Mouse (Mus musculus) monocyte, adult 2 months (primary cell): ENCODE measurements around the gene Rfc2.

Source experiments
- DNase-seq, 2 experiments: peaks; one replicate each; pipeline ENCODE4 v3.0.0; 2022; ENCODE audit warnings: low spot score in 2 of 2, low read depth in 1 of 2

The Rfc2 gene

DNA sequence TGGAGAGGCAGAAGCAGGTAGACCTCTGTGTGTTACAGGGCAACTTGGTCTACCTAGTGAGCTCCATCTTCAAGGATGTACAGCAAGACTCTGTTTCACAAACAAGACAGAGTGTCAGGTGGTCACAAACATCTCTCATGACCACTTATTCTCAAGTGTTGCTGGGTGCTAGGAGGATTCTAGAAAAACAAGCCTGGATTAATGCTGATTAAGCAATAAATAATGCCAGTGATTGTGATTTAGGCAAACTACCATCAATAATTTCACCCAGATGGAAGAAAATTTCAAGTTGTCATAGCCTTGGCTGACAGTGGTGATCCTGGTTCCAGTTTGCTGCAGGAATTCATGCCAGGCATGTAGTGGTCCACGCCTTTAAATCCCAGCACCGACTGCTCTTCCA lies 16.9 kb upstream of the Rfc2 start:
- no peak for DNase-seq

DNA sequence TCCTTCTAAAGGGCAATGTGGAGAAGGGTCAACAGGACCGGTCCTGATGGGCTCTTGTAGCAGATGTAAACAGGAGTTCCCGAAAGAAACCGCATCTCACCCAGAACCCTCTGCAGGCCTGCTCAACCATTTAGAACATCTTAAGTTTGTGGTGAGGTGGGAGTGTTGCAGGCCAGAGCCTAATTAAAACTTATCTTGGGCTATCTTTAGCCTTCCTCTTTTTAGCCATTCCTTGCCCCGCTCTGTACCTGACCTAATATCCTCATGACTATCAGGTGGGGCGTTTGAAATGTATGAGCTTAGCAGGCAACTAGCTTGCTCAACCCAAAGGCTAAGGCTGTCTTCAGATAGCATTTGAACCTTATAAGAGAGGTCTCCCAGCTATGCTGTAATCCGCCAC lies 15.5 kb upstream of the Rfc2 start:
- no peak for DNase-seq

DNA sequence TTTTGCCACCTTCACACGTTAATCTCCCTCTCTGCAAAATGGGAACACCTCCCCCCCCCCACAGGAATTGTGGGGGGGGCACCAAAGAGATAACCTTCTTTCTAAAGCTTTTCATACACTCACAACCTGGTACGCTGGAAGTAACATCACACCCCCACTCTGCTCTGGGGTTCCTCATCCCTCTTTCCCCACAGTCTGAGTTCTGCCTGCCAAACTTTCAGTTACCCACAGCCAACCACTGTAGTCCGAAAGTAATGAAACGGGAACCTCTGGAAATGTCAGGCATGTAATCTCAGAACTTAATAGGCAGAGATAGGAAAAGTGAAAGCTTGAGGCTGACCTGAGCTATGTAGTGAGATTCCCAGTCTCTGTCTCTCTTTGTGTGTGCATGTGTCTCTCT lies 13.7 kb upstream of the Rfc2 start:
- DNase-seq = no peak

DNA sequence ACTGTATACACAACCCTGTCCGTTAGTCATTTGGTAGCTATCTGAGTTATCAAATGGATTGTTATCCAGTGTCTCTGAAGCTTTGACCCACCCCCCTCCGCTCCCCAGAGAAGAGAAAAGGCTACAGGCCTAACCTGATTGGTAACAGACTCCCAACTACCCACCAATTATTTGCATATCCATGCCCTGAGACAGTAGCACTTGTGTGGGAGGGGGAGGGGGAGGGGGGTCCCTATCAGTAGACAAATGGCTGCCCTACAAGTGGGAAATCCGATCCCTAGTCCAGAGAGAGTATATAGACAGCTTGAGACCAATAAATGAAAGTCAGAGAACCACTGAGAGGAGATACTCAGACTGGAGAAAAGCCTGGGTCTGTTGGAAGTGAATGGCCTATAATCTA lies 13.1 kb upstream of the Rfc2 start:
- DNase-seq = no peak

DNA sequence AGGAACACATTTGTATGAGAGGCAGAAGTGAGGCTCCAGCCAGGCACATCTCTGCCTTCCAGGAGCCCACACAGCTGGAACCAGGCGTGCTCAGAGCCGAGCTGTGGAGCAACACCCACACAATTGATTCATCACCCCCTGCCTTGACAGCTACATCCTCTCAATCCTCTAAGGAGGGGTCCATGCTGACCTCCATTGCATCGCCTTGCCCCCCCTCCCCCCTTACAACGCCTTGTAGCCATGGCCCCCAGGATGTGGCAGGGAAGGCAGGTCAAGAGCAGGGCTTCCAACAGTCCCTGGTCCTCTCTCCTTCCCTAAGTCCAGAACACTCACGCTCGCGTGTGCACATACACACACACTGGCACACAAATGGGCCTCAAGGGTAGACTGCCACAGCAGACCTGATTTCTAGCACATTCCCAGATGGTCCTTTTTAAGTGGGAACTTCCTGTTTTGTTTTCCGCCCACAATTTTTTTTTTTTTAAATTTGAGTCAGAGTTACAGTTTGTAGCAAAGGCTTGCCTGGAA lies 12.1 kb upstream of the Rfc2 start:
- no peak for DNase-seq

DNA sequence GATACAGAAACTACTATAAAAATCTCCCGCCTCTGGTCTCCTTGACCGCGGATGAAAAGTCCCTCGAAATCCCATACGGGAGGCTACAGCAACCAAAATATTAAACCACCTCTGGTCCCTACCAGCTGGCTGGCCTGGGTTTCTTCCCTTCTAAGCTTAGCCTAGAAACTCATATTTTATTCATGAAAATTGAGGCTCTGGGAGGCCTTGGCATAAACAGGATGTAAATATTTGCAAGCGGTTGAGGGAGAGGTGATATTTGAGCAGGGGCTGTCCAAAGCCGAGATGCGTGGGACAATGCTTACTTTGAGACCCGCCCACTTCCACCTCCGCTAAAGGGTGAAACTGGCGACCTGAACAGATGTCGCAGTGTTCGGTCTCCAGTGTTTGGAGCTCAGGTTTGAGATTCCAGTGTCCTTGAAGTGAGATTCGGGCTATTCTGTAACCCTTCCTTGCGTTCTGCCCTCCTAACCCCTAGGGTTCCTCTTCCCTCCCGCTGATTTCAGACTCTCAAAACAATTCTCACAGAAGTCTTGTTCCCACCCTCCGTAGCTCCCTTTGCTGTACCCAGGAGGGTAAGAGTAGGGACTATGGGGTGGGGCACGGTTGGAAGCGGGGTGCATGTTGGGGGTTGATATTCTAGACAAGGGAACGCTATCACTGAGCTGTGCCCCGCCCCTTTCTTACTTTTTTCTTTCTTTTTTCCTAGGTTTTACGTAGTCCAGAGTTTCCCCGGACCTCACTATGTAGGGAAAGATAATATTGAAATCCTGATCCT lies 9.2 kb upstream of the Rfc2 start:
- no peak for DNase-seq

DNA sequence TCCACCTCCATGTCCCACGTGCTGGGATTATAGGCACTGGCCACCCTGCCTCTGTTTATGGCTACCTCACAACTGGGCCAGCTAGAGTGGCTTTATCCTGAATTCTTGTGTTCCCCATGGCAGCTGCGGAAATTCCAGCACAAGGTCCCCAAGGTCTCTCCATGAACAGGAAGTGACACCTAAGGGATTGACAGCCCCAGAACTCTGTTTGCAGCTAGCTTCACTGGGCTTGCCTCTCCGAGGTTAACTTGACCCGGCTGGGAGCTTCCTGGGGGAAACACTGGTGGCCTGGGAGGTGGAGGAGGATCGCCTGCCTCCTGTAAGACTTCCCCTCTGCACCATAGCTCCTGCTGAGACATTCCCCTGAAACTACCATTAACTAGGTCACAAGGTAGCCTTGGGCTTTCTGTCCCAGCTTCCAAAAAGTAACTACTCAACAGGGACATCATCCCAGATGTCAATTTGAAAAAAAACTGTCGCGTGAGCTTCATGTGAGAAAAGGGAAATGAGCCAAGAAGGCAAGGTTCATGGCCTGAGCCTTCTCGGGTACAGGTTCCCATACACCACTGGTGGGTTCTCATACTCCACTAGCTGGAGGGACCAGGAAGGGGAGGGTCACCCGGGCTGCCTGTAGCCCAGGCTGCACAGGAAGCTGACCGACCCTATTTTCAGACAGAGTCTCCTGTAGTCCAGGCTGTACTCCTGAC lies 8.5 kb upstream of the Rfc2 start:
- no peak for DNase-seq

DNA sequence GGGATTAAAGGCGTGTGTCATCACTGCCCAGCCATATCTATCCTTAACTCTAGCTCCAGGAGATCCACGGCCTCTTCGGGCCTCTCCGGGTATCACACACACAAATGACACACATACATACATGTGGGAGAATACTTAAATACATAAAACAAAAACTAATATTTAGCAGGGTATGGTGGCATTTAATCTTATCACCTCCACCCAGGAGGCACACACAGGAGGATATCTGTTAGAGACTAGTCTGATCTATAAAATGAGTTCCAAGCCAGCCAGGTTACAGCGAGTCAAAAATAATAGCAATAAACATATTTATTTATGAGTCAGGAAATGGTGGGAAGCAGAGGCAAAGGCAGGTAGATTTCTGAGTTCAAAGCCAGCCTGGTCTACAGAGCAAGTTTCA lies 5.3 kb upstream of the Rfc2 start:
- DNase-seq = no peak

DNA sequence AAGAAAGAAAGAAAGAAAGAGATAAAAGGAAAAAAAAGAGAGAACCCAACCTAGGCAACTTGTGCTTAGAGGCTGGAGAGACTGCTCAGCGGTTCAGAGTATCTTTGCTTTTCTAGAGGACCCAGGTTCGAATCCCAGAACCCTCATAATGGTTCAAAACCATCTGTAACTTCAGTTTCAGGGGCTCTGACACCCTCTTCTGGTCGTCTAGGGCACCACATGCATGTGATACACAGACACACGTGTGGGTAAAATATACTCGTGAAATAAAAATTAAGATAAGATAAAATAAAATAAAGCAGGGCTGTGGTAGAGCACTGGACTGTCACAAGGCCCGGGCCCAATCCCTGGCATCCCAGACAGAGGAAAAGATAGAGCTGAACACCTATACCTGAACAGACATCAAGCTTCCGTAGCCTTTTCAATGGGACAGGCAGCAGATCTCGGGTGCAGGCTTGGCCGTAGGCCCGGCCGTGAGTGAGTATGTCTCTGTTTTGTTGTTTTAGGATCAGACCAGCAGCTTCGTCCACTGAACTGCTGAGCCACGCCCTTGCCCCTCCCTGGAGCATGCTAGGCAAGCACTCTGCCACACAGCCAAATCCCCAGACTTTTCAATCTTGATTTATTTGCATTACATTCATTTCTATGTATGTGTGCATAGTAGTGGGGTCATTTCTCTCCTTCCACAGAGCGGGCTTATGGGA lies 4.5 kb upstream of the Rfc2 start:
- DNase-seq = no peak

DNA sequence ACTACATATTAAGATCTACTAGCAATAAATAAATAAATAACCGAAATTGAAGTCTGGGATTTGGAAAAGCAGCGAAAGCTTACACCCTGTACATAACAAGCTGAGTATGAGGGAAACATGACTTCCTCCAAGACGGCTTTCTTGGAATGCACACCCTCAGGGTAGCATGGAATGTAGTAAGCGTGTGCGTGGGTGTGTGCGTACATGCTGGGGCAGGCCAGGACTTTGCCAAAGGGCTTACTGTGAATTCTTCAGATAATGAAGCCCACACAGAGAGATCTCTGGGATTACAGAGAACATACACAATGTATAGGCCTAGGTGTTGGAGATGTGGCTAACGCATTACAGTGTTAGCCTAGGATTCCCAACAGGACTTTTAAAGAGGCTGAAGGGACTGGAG lies 3.6 kb upstream of the Rfc2 start:
- no peak for DNase-seq

DNA sequence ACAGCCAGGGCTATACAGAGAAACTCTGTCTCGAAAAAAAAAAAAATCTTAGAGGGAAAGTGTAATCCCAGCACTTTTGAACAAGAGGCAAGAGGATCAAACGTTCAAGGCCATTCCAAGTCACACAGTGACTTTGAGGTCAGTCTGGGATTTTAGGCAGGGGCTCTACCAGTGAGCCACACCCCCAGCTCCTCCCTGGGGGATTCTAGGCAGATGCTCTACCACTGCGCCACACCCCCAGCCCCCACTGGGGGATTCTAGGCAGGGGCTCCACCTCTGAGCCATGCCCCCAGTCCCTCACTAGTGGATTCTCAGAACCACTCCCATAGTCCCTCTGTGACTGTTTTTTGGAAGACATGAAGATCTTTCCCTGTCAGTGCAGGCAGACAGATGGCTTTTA lies 2.0 kb upstream of the Rfc2 start:
- DNase-seq = no peak

DNA sequence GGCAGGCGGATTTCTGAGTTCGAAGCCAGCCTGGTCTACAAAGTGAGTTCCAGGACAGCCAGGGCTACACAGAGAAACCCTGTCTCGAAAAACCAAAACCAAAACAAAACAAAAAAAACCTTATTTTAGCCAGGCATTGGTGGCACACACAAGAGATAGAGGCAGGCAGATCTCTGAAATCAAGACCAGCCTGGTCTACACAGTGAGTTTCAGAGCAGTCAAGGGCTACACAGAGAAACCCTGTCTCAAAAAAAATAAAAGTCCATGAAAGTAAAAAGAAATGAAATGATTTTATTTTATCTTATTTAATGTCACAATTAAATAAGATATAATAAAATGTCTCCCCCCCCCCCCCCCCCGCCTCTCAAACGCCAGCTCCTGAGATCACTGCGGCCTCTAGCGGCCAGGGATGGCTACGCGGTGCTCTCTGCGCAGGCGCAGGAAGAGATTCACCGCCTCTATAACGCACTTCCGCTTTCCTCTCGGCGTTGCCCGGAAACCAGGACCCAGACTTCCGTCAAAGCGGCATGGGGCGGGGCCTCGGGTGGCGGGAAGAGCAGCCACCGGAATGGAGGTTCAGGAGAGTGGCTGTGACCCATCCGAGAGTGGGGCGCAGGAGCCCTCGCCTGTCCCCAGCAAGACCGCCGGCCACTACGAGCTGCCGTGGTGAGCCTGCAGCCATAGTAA lies 1.2 kb downstream of the Rfc2 start:
- peak; percentile 90 to 94 for DNase-seq

DNA sequence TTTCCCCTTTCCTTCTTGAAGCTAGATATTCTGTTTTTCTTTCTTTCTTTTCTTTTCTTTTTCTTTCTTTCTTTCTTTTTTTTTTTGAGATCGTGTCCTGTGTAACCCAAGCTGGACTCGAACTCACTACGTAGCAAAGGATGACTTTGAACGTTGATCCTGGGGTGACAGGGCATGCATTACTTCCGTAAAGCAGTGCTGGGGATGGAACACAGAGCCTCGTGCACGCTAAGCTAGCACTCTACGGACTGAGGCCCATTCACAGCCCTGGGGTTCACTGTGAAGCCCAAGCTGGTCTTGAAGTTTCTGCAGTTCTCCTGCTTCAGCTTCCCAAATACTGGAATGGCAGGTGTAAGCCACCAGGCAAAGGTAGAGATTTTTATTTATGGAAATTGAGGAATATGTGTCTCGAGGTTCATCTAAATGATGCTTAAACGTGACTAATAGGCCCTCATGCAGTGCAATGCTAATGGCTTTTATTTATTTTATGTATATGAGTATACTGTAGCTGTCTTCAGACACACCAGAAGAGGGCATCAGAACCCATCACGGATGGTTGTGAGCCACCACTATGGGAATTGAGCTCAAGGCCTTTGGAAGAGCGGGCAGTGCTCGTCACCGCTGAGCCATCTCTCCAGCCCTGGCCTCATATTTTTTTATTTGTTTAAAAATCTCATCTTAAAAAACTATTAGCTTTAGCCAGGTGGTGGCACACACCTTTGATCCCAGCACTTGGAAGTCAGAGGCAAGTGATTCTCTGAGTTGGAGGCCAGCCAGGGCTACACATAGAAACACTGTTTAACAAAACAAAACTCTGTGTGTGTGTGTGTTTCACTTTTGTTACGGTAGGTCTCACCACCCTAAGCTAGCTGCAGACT lies 2.1 kb downstream of the Rfc2 start:
- no peak for DNase-seq

DNA sequence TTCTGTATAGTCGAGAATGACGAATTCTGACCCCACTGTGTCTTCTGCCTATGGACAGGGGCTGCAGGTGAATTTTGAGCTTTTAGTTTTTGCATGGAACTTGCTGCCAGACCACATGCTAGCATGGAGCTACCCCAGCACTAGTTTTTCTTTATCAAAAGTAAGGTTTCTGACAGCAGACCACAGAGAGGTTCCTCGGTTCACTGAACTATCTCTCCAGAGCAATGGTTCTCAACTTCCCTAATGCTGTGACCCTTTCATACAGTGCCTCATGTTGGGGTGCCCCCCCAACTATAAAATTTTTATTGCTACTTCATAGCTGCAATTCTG lies 2.7 kb downstream of the Rfc2 start:
- DNase-seq = no peak

DNA sequence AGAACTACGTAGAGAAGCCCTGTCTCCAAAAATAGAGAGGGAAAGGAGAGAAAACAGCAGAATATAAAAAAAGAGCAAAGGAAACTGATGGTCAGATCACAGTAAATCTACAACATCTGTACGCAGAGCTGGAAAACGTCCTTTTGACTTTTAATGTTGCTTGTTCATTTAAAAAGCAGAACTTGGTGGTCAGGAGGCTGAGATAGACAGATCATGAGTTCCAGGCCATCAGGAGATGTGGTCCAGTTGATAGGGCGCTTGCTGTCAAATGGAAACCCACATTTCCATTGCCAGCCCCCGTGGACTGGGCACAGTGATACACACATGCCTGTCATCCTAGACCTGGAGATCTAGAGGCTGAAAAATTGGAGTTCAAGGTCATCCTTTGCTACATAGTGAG lies 3.6 kb downstream of the Rfc2 start:
- no peak for DNase-seq

DNA sequence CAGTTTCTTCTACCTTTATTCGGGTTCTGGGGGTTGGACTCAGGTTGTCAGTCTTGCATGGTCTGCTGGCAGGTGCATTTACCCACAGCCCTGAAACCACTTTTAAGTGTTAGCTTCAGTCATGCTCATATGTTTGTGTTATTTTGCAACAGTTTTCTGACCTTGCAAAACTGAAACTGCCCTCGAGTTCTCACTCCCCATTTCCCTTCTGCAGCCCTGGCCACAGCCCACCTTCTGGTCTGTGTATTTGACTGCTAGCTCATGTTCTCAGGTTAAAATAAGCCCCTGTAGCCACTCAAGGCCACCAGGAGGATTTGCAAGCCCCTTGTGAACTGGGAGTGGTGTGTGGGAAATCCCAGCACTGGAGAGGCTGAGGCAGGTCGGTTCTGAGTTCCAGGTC lies 8.7 kb downstream of the Rfc2 start:
- no peak for DNase-seq

DNA sequence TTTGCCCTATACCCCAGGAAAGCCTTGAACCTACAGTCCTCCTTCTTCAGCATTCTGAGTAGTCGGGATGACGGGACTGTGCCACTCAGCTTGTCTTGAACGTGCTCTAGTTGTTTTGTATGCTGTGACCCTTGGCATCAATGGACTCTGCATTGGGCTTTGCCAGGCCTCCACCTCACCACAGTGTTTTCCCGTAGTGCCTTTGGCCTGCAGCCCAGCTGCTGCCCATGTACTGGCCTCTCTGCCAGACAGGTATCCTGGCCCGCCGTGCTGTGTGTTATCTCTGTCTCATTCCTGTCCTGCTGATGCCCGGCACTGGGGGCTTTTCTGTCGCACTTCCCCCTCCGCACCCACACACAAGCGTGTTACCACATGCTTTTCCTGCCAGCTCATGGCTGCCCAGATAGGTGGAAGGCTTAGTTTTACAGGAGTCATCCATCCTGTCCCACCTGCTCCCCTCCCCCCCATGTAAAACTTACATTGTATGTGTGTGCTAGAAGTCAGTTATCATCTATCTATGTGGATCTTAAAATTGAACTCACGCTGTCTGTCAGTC lies 10.9 kb downstream of the Rfc2 start:
- DNase-seq = no peak

DNA sequence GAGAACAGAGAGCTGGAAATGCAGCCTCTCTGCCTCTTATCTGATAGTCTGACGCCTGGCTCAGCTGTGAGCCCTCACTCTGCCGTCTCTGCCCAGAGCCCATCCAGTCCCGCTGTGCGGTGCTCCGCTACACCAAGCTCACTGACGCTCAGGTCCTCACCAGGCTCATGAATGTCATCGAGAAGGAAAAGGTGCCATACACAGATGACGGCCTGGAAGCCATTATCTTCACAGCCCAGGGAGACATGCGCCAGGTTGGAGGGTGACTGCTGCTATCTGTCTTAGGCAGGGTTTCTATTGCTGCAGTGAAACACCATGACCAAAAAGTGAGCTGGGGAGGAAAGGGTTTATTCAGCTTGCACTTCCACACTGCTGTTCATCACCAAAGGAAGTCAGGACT lies 11.9 kb downstream of the Rfc2 start:
- no peak for DNase-seq

DNA sequence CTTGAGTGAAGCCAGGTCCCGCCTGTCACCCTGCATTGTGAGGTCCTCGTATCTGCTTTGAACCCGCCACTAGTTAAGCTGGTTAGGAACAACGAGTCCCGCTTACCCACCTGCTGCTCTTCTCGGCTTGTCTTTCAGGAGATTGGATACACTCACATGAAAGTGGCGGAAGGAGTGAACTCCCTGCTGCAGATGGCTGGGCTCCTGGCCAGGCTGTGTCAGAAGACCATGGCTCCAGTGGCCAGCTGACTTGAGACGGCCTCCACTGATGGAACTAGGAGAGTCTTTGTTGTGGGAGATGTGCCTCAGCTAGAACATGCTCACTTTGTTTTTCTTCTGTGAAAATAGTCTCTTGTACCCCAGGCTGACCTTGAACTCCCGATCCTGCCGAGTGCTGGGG lies 16.5 kb downstream of the Rfc2 start:
- no peak for DNase-seq

DNA sequence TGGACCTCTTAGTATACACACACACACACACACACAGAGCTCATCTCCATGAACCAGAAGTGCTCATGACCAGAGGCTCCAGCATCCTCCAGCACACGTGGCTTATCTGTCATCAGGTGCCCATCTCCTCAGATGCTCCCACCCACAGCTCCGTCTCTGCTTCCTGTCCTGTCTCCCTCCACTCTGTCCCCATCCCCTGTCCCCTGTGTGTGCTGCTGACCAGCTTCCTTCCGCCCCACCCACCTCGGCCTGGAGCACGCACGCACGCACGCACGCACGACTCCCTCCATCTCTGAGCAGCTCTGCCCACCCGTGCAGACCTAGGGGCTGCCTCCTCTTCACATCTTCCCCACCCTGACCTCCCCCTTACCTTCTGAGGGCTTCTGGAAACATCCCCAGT lies 23.2 kb downstream of the Rfc2 start:
- DNase-seq = no peak
